Mouse (Mus musculus) heart, postnatal 0 days (tissue): ENCODE measurements around the gene Maml3.

ENCODE experiments used
- CTCF ChIP-seq: IDR thresholded peaks from 2 replicates; pipeline ENCODE4 v1.5.1; 2016; ENCODE audit warnings: antibody characterized with exemption, control low read depth, low read depth
- EP300 ChIP-seq: IDR thresholded peaks from 2 replicates; pipeline ENCODE4 v1.6.1; 2016; ENCODE audit warnings: antibody characterized with exemption, low read depth

DNA sequence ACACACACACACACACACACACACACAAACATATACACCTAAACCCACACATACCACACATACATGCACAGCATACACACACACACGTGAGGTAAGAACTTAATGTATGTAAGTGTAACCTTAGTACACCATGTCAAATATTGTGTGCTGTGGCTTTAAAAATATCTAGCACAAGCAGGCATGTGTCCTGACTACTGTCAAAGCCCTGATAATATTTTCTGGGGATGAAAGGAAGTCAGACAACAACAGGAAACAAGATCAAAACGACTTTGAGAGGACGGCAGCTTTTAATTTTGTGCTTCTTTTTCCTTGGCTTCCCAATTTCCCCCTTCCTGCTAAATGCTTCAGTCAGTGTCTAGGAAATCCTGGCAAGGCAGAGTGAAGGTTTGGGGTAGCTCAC, 392.5 kb downstream of the Maml3 start:
- no peak for TF ChIP-seq CTCF
- no peak; the same call in 1 of the 2 replicates for TF ChIP-seq EP300
